Mouse (Mus musculus): ENCODE measurements around the gene AC124108.1. TPM values are rescaled to one million over a fixed set of nuclear protein-coding genes. Genes with fewer than 3 reads are reported as not detected.

The AC124108.1 gene
- total RNA-seq (2021), result 1 to 10 TPM; 3.6 to 4.2 TPM

- DNase-seq, result peak; percentile 22
- intact Hi-C loops (cut with DNase I), result no loop called here
These were observed at the start of gene AC124108.1, which contains the start of gene Lemd1 for GRCm38 (mm10) chr1:132191093-132191785. TSS of gene AC124108.1 (plus strand) at chr1:132191457. TSS of gene Lemd1 (plus strand) at chr1:132191431.

DNA sequence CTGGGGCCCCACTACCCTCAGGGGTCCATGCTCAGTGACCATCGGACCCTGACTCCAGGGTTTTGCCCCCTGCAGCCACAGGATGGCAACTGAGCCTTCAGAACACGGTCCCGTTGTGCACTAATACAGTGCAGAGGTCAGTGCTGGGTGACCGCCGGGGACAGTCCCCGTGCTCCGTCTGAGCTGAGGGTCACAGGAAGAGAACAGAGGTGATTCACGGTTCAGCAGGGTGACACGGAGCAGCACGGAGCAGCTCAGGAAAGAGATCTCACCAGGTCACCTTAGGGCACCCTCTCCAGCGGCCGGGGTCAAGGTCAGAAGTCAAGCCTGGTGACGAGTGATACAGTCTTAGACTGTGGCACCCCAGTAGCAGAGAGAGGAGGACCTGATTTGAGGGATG is 49.5 kb upstream of the AC124108.1 start:
- intact Hi-C loops (cut with DNase I), result no loop called here
- no peak for DNase-seq

DNA sequence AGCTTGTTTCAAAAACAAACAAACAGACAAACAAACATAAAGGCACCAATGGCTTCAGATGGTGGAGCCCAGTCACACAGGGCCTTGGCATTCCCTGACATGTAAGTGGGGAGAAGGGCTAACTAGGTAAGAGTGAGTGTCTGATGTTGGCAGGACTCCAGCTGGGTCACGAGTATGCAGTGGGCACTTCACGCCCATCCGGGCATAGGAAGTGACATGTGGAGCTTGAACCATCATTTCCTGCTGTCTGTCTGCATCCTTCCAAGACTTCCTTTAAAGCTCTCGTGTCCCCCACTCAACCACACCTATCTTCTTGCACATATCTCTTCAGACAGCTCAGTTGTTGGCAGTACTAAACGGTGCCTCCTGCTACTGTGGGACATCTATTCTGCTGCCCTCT is 48.2 kb upstream of the AC124108.1 start:
- DNase-seq, result no peak
- intact Hi-C loops (cut with DNase I), result no loop called here

GRCm38 (mm10) chr1:132143730-132144129 is 47.5 kb upstream of the AC124108.1 start:
- intact Hi-C loops (cut with DNase I), result no loop called here
- no peak for DNase-seq

- DNase-seq, result no peak
These were observed 47.0 kb upstream of the AC124108.1 start for GRCm38 (mm10) chr1:132144223-132144622.

GRCm38 (mm10) chr1:132144837-132145236 is 46.4 kb upstream of the AC124108.1 start:
- DNase-seq, result no peak
- intact Hi-C loops (cut with DNase I), result no loop called here

More at GRCm38 (mm10) chr1:132144223-132144622, 47.0 kb upstream of the AC124108.1 start:
- intact Hi-C loops (cut with DNase I), result no loop called here

- intact Hi-C loops (cut with DNase I), result no loop called here
- DNase-seq, result no peak
These were observed 45.1 kb upstream of the AC124108.1 start for GRCm38 (mm10) chr1:132145973-132146685.

DNA sequence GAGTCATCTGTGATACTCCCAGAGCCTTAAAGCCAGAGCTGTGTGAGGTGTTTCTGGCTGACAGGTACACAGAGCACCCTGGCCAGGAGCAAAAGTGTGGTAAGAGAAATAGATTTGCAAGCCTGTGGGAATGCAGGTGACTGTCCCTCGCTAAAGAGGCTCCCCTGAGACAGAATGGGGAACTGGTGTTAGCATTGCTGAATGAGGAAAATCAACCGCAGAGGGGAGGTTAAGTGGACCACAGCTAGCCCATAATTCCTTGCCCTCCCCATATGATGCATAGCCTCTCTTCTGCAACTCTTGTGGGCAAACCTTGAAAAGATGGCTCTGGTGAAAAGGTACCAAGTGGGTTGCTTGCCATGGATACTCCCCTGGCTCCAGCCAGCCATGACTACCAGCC is 41.8 kb upstream of the AC124108.1 start:
- intact Hi-C loops (cut with DNase I), result no loop called here
- DNase-seq, result no peak

GRCm38 (mm10) chr1:132150171-132150570 is 41.1 kb upstream of the AC124108.1 start:
- no peak for DNase-seq
- intact Hi-C loops (cut with DNase I), result loop anchor here (10.0 kb wide), 1 partner anchor 205 kb away; no protein-coding TSS in a partner anchor

DNA sequence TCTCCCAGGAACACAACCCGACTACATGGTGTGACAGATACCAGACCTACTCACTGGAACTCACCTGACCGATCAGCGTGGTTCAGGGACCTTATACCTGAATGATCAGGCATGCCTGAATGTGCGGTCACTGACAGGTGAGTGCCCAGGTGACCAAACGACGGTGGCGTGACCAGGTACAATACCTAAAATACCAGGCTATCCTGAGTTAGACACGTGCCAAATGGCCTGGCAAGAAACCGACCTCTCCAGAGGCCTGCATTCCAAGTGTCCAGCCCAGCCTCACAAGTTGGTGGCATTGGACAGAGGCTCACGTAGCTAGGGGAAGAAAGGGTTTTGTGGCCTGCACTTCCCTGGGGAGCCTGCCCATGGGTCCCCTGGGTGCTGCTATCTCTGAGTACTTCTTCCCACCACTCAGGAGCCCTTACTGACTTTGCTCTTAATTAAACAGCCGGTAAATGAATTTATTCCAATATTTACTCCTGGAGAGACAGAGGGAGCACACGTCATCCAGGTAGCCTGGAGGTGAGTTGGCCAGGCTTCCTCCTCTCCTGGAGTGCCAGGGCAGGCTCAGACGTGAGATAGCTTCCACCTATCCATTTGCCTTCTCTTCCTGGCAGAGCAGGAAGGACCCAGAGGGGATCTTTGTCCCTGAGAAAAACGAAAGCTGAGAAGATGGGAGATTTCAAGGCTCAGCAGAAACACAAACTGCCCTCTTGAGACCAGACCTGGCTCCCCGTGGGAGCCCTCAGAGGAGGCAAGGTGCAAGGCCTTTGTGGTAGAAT is 40.2 kb upstream of the AC124108.1 start:
- intact Hi-C loops (cut with DNase I), result loop anchor here (10.0 kb wide), 1 partner anchor 204 kb away; no protein-coding TSS in a partner anchor
- DNase-seq, result no peak

DNA sequence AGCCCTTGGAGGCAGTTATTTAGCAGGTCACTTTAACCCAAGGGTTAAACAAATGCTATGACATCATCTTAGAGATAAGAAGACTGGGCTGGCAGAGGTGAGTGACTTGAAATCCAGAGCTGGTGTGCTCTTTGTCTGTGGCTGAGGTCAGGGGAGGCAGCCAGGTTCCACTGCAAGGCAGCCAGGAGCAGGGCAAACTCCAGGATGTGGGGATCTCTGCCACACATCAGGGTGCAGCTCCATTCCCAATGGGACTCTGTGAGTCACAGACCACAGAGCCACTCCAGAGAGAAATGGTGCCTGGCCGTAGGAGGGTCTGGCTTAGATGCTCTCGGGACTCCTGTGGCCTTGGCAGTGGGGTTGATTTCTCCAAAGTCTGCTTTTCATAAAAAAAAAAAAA is 39.3 kb upstream of the AC124108.1 start:
- no peak for DNase-seq
- intact Hi-C loops (cut with DNase I), result loop anchor here (10.0 kb wide), 1 partner anchor 203 kb away; no protein-coding TSS in a partner anchor

DNA sequence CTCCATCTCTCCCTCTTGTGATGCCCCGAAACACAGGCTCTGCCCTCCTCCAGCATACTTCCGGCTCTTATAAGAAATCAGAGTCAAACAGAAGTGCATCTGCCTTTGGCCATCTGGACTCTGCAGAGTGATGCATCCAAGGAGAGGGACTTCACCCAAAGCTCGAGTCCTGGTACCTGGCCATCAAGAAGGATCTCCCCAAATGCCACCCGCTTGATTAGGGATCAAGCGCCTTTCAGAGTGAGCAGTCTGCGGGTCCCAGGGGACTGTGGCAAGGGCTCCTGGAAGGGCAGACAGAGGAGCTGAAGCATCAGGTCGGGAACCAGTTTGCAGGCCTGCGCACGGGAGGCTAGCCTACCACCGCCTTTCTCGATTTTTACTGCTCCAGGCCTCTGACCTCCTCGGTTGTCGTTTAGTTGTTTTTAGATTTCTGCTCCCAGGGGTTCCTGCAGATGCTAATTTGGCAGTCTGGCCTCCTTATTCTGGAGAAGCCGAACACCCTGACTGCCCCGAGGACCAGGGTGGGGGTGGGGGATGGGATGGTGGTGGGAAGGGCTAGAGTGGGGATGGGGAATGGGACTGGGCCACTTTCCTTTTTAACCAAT is 38.1 kb upstream of the AC124108.1 start:
- peak; percentile 66 for DNase-seq
- intact Hi-C loops (cut with DNase I), result loop anchor here (10.0 kb wide), 1 partner anchor 202 kb away; no protein-coding TSS in a partner anchor

DNA sequence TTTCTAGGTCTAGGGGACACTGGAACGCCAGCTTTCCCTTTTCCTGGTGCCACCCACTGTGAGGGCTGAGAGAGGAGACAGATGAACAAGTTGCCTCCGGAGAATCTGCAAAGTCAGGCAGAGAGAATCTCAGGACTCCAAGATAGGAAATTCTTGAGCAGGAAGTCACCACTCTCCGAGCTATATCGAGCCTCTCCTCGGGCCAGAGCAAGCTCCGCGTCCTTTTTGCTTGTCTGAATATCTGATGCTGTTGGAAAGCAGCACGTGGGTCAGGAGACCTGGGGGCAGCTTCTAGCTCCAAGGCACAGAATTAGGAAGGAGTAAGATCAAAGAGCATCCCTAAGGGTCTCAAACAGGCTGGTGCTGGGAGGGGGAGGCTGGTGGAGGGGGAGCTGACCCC is 37.6 kb upstream of the AC124108.1 start:
- intact Hi-C loops (cut with DNase I), result loop anchor here (10.0 kb wide), 1 partner anchor 201 kb away; no protein-coding TSS in a partner anchor
- no peak for DNase-seq

GRCm38 (mm10) chr1:132155737-132156136 is 35.5 kb upstream of the AC124108.1 start:
- intact Hi-C loops (cut with DNase I), result loop anchor here (2.0 to 10.0 kb wide), 2 partner anchors 35 to 199 kb away; no protein-coding TSS in a partner anchor
- peak; percentile 83 for DNase-seq

GRCm38 (mm10) chr1:132157016-132157781 is 34.1 kb upstream of the AC124108.1 start:
- peak; percentile 94 for DNase-seq
- intact Hi-C loops (cut with DNase I), result loop anchor here (2.0 to 10.0 kb wide), 2 partner anchors 36 to 198 kb away; no protein-coding TSS in a partner anchor

DNA sequence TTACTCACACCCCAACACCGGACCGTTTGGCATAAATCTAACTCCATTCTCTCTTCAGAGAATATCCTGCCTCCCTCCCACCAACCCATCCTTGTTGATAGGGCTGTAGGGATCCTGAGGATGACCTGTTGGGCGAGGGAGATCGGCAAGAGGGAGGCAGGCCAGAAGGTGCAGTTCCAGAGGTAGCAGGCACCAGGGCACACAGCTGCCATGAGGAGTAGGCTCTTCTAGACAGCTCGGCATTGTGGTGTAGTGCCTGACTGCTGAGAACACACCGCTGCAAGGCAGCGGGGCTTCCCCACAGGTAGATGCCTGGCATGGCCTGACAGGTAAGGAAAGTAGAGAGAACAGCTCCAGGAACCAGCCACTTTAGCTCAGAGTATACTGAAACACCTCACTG is 33.4 kb upstream of the AC124108.1 start:
- intact Hi-C loops (cut with DNase I), result loop anchor here (2.0 to 10.0 kb wide), 3 partner anchors 37 to 197 kb away; no protein-coding TSS in a partner anchor
- no peak for DNase-seq

DNA sequence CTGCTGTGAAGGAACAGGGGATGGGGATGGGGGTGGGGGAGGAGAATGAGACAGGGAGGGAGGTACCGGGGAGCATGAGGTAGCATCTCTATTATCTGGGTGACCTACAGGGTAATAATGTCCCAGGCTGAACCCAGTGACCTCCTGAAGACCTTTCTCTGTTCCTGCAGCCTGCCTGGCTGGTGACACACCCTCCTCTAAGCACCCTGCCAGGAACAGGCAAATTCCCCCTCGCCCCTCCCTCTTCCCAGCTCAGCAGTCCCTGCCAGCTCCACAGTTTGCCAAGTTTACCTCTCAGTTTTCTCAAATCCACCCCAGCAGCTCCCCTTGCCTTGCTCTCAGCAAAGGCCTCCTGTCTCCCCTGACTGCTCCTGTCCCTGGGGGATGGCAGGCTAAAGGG is 32.5 kb upstream of the AC124108.1 start:
- DNase-seq, result no peak
- intact Hi-C loops (cut with DNase I), result loop anchor here (2.0 to 10.0 kb wide), 2 partner anchors 78 to 196 kb away; no protein-coding TSS in a partner anchor

GRCm38 (mm10) chr1:132159681-132160080 is 31.6 kb upstream of the AC124108.1 start:
- intact Hi-C loops (cut with DNase I), result loop anchor here (2.0 to 10.0 kb wide), 2 partner anchors 77 to 195 kb away; no protein-coding TSS in a partner anchor
- DNase-seq, result no peak

DNA sequence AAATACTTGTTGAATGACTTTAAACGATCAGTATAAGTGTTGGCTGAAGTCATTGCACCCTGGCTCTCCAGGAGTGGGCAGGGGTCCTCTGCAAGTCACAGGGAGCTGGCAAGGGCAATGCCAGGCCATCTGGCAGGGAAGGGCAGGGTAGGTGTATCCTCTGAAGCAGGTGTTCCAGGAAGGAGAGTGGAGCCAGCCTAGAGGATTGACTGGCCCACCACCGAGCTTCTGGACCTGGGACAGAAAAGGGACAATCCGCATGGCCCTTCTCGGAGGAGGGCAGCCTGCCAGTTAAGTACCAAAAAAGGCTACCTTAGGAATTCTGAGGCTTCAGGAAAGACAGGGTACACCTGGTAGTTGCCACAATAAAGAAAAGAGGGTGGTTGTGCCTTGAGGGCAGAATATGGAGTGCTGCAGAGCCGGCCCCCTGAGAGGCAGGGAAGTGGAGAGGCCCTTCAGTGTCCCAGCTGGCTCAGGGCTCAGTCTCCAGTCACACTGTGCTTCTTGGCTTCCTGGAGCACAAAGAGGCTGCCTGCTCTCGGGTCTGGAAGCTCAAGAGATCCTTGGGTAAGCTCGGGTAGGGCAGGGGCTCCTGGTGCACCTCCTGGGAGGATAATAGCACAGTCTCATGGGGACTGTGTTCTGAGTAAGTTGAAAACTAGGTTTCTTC is 29.9 kb upstream of the AC124108.1 start:
- peak; percentile 50 for DNase-seq
- intact Hi-C loops (cut with DNase I), result no loop called here
